Mouse (Mus musculus): ENCODE data around the gene Rara. TPM values are rescaled to one million over a fixed set of nuclear protein-coding genes. Genes with fewer than 3 reads are reported as not detected.

Gene Rara
- polyA plus RNA-seq, 1 experiment from 2014 or later, result 20.3 TPM

DNA sequence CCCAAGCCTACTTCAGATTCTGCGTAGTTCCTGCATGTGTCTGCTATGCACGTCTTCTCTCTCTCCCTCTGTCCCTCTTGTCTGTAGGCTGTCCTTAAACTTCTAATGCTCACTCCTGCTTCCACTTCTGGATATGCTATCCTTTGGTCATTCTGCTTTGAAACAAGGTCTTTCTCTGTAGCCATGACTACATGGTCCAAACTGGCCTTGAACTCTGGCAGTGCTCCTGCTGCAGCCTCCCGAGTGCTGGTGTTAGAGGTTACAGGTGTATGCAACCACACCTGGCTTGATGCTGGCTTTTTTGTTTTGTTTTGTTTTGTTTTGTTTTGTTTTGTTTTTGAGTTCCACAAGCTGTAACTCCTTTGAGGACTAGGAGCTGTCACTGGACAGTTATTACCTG lies 6.7 kb downstream of the Rara start:
- no peaks in the 10 kb centered on the region for H3K9me3 ChIP-seq
- H3K4me3 ChIP-seq, result no peak overlapping the region
- no peak overlapping the region for H3K9ac ChIP-seq
- H3K4me2 ChIP-seq, result no peak overlapping the region
- H3K4me1 ChIP-seq (replicated peaks), result peaks cover 77% of the 10 kb centered on the region
- peaks cover 9% of the 10 kb centered on the region; the same call in 1 of the 2 replicates for H3K27me3 ChIP-seq
- WGBS, result 88% methylated on average over 3 of the region's 3 CpGs
- H3K36me3 ChIP-seq, result no peaks in the 10 kb centered on the region
- ATAC-seq (ENCODE audit: low FRiP score), result no peak
- H3K27ac ChIP-seq, result no peak overlapping the region

- H3K9me3 ChIP-seq, result no peaks in the 10 kb centered on the region
- no peak overlapping the region for H3K9ac ChIP-seq
- no peak overlapping the region for H3K27ac ChIP-seq
- peaks cover 77% of the 10 kb centered on the region for H3K4me1 ChIP-seq (replicated peaks)
- peaks cover 9% of the 10 kb centered on the region; the same call in 1 of the 2 replicates for H3K27me3 ChIP-seq
- no peaks in the 10 kb centered on the region for H3K36me3 ChIP-seq
- H3K4me3 ChIP-seq, result no peak overlapping the region
- no peak overlapping the region for H3K4me2 ChIP-seq
- 91% methylated on average over 3 of the region's 3 CpGs for WGBS
- ATAC-seq (ENCODE audit: low FRiP score), result no peak
These were observed 7.5 kb downstream of the Rara start for GRCm38 (mm10) chr11:98935123-98935522.

GRCm38 (mm10) chr11:98936170-98936569 lies 8.6 kb downstream of the Rara start:
- WGBS, result under 1% methylated on average over 29 of the region's 29 CpGs
- Histone ChIP-seq H3K27ac (peak overlapping the region; percentile 69; the same call in 1 of the 2 replicates), H3K9ac (peak overlapping the region; percentile 83), H3K27me3 (peaks cover 9% of the 10 kb centered on the region; the same call in 1 of the 2 replicates), H3K4me2 (peak overlapping the region; percentile 94), H3K4me1 (replicated peaks) (peaks cover 77% of the 10 kb centered on the region), H3K9me3 (no peaks in the 10 kb centered on the region), H3K36me3 (no peaks in the 10 kb centered on the region), H3K4me3 (peak overlapping the region; percentile 63)
- ATAC-seq (ENCODE audit: low FRiP score), result no peak

- H3K27ac ChIP-seq, result peak overlapping the region; percentile 69
- peak overlapping the region; percentile 83 for H3K9ac ChIP-seq
- no peaks in the 10 kb centered on the region for H3K36me3 ChIP-seq
- WGBS, result 4% methylated on average over 23 of the region's 23 CpGs
- H3K4me3 ChIP-seq, result peak overlapping the region; percentile 63
- H3K4me1 ChIP-seq (replicated peaks), result peaks cover 77% of the 10 kb centered on the region
- peak; percentile 22 for ATAC-seq (ENCODE audit: low FRiP score)
- peak overlapping the region; percentile 94 for H3K4me2 ChIP-seq
- H3K9me3 ChIP-seq, result no peaks in the 10 kb centered on the region
- H3K27me3 ChIP-seq, result peaks cover 9% of the 10 kb centered on the region; the same call in 1 of the 2 replicates
These were observed 9.2 kb downstream of the Rara start for GRCm38 (mm10) chr11:98936606-98937409.

- under 1% methylated on average over 38 of the region's 38 CpGs for whole genome bisulfite sequencing
- H3K4me2 ChIP-seq, result peak overlapping the region; percentile 94
- H3K36me3 ChIP-seq, result no peaks in the 10 kb centered on the region
- peak overlapping the region; percentile 83 for H3K9ac ChIP-seq
- peaks cover 77% of the 10 kb centered on the region for H3K4me1 ChIP-seq (replicated peaks)
- peak overlapping the region; percentile 63 for H3K4me3 ChIP-seq
- H3K27ac ChIP-seq, result peak overlapping the region; percentile 76
- peaks cover 9% of the 10 kb centered on the region; the same call in 1 of the 2 replicates for H3K27me3 ChIP-seq
- ATAC-seq (ENCODE audit: low FRiP score), result peak; percentile 86
- no peaks in the 10 kb centered on the region for H3K9me3 ChIP-seq
These were observed 9.8 kb downstream of the Rara start for GRCm38 (mm10) chr11:98937410-98937913.

- Histone ChIP-seq H3K9me3 (no peaks in the 10 kb centered on the region), H3K4me1 (replicated peaks) (peaks cover 77% of the 10 kb centered on the region), H3K27me3 (peaks cover 9% of the 10 kb centered on the region; the same call in 1 of the 2 replicates), H3K27ac (peak overlapping the region; percentile 76), H3K4me3 (peak overlapping the region; percentile 63), H3K9ac (peak overlapping the region; percentile 83), H3K4me2 (peak overlapping the region; percentile 94), H3K36me3 (no peaks in the 10 kb centered on the region)
- ATAC-seq (ENCODE audit: low FRiP score), result no peak; the same call in 1 of the 2 replicates
- under 1% methylated on average over 39 of the region's 39 CpGs for WGBS
These were observed 10.5 kb downstream of the Rara start for GRCm38 (mm10) chr11:98937914-98938694.

GRCm38 (mm10) chr11:98938701-98939083 lies 11.1 kb downstream of the Rara start:
- Histone ChIP-seq H3K9ac (peak overlapping the region; percentile 83), H3K4me1 (replicated peaks) (peaks cover 77% of the 10 kb centered on the region), H3K4me2 (peak overlapping the region; percentile 94), H3K4me3 (peak overlapping the region; percentile 63), H3K9me3 (no peaks in the 10 kb centered on the region), H3K36me3 (no peaks in the 10 kb centered on the region), H3K27ac (no peak overlapping the region), H3K27me3 (peaks cover 9% of the 10 kb centered on the region; the same call in 1 of the 2 replicates)
- 45% methylated on average over 7 of the region's 7 CpGs for WGBS
- no peak for ATAC-seq (ENCODE audit: low FRiP score)

DNA sequence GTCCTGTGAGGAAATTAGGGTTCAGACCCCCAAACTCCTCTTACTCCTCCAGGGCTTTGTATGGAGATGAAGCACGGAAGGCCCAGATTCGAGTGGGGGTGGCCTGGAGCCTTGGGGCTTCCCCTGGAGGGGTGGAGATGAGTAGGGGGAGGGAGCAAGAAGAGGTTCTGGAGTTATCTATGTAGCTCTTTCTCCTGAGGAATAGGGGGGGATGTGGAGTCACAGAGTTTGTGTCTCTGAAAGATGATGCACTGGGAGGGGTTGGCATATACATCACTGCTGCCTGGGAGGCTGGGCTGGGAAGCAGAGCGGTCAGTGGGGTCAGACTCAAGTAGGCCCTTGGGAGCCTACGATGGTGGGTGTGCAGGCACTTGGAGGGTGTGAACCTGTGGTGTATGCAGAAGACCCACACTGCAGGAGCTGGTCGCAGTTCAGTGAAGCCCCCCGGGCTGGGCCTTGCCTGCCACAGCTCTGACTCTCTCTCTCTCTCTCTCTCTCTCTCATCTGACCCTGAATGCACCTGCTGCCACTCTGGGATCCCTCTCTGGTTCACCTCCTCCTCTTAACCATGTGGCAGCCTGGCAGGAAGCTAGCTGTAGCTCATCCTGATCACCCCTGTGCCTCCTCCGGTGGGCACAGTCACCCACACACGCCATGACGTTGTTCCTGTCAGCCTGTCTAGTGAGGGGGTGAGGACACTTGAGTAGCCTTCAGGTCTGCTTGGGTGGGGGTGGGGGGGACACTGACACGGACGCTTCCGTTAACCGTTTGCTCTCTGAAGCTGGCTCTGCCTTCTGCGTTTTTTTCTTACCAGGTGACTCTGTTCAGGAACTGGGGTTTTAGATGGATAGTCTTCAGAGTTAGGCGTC lies 11.7 kb downstream of the Rara start:
- Histone ChIP-seq H3K36me3 (no peaks in the 10 kb centered on the region), H3K4me3 (peak overlapping the region; percentile 63), H3K27me3 (peaks cover 9% of the 10 kb centered on the region; the same call in 1 of the 2 replicates), H3K4me2 (peak overlapping the region; percentile 94), H3K27ac (peak overlapping the region; percentile 92; the same call in 1 of the 2 replicates), H3K9ac (peak overlapping the region; percentile 70), H3K4me1 (replicated peaks) (peaks cover 82% of the 10 kb centered on the region), H3K9me3 (no peaks in the 10 kb centered on the region)
- WGBS, result 45% methylated on average over 15 of the region's 15 CpGs
- no peak for ATAC-seq (ENCODE audit: low FRiP score)

DNA sequence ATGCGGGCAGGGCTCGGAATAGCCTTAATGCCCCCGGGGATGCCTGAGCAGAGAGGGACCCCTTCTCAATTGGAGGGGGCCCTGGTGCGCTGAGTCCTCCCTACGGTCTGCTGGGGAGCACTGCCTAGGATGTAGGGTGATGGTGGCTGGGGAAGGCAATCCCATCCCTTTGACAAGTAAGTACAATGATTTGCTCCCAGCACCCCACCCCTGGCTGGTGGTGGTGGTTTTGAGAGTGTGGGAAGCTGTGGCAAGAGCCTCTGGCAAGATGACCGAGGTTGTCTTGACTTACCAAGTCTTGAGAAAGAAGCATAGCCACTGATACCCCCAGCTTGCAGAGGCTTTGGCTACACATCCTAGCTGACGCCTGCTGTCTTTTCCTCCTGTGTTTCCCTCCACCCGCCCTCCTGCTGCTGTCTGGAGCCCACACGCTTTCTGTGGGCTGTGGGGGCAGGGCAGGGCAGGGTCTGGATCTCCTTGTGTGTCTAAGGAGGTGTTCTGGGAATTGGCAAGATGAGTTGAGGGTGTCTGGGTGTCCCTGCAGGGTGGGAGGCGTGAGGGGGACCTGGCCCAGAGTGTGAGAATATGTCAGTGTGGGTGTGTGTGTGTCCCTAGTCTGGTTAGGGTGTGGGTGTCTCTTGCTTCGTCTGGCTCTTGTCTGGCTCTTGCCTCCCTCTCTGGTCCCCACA lies 12.5 kb downstream of the Rara start:
- WGBS, result 55% methylated on average over 11 of the region's 11 CpGs
- peak overlapping the region; percentile 63; the same call in 1 of the 2 replicates for H3K4me3 ChIP-seq
- peak overlapping the region; percentile 92 for H3K27ac ChIP-seq
- H3K4me2 ChIP-seq, result peak overlapping the region; percentile 94
- peak overlapping the region; percentile 70 for H3K9ac ChIP-seq
- H3K27me3 ChIP-seq, result peaks cover 8% of the 10 kb centered on the region; the same call in 1 of the 2 replicates
- no peaks in the 10 kb centered on the region for H3K36me3 ChIP-seq
- no peak for ATAC-seq (ENCODE audit: low FRiP score)
- peaks cover 90% of the 10 kb centered on the region for H3K4me1 ChIP-seq (replicated peaks)
- no peaks in the 10 kb centered on the region for H3K9me3 ChIP-seq

- no peaks in the 10 kb centered on the region for H3K9me3 ChIP-seq
- peak overlapping the region; percentile 92 for H3K27ac ChIP-seq
- no peak for ATAC-seq (ENCODE audit: low FRiP score)
- H3K4me3 ChIP-seq, result no peak overlapping the region
- H3K9ac ChIP-seq, result peak overlapping the region; percentile 70
- peak overlapping the region; percentile 94 for H3K4me2 ChIP-seq
- no peaks in the 10 kb centered on the region for H3K36me3 ChIP-seq
- 46% methylated on average over 3 of the region's 3 CpGs for WGBS
- peaks cover 97% of the 10 kb centered on the region for H3K4me1 ChIP-seq (replicated peaks)
- peaks cover 4% of the 10 kb centered on the region; the same call in 1 of the 2 replicates for H3K27me3 ChIP-seq
These were observed 13.2 kb downstream of the Rara start for GRCm38 (mm10) chr11:98940776-98941175.

DNA sequence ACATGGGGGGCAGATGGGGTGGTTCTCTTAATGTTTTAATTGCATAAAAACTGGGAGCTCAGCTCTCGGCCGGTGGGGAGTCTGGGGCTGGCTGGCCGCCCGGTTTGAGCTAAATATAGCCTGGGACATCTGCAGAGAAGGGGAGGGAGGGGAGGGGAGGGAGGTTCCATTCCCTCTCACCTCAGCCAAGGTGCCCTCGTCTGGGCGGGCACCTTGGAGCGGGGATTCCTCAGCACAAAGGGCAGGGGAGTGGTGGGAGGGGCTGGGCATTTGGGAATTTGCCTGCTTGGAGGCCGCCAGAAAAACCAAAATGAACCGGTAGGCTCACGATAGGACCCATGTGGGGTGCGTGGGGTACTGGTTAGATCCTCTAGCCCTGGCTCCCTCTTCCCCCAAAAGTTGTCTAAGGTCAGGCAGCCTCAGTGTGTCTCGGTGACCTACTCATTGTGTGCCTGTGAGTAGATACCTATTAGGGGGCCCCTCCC lies 13.8 kb downstream of the Rara start:
- ATAC-seq (ENCODE audit: low FRiP score), result 0 out of 2 replicates have a peak, but pooled peaks have one; percentile 0
- H3K9me3 ChIP-seq, result no peaks in the 10 kb centered on the region
- peak overlapping the region; percentile 94 for H3K4me2 ChIP-seq
- no peaks in the 10 kb centered on the region for H3K27me3 ChIP-seq
- WGBS, result 2% methylated on average over 12 of the region's 12 CpGs
- H3K4me3 ChIP-seq, result peak overlapping the region; percentile 50
- peak overlapping the region; percentile 70 for H3K9ac ChIP-seq
- no peaks in the 10 kb centered on the region for H3K36me3 ChIP-seq
- peak overlapping the region; percentile 92 for H3K27ac ChIP-seq
- peaks cover 95% of the 10 kb centered on the region for H3K4me1 ChIP-seq (replicated peaks)
